Mouse (Mus musculus): ENCODE measurements around the gene Taf11. TPM values are rescaled to one million over a fixed set of nuclear protein-coding genes. Genes with fewer than 3 reads are reported as not detected.
A peak's percentile ranks its signal among the peaks of the same experiment; 100 is the strongest.

Taf11 gene
- polyA plus RNA-seq, 1 experiment from 2014 or later, result 40.1 TPM

- Histone ChIP-seq H3K9me3 (ENCODE audit: low read length) (no peaks in the 10 kb centered on the region), H3K27me3 (replicated peaks; ENCODE audit: insufficient read depth, low read length) (no peaks in the 10 kb centered on the region), H3K36me3 (ENCODE audit: insufficient read depth, low read length) (no peaks in the 10 kb centered on the region), H3K4me1 (ENCODE audit: insufficient read depth, low read depth, low read length) (peaks cover 32% of the 10 kb centered on the region; the same call in 1 of the 2 replicates), H3K4me3 (ENCODE audit: low read depth, low read length) (no peak overlapping the region), H3K27ac (ENCODE audit: low read length) (peak overlapping the region; percentile 69), H3K9ac (replicated peaks; ENCODE audit: low read depth) (no peak overlapping the region), H3K4me2 (replicated peaks; ENCODE audit: low read depth, low read length) (no peak overlapping the region)
- WGBS, result 30% methylated on average over 7 of the region's 7 CpGs
- TF ChIP-seq EP300 (IDR thresholded peaks at IDR 0.05), result no peak
- peak; percentile 49 for TF ChIP-seq CTCF (IDR thresholded peaks at IDR 0.05)
- DNase-seq (ENCODE audit: low spot score) (peak; percentile 70), ATAC-seq (peak; percentile 53)
These were observed 15.9 kb upstream of the Taf11 start for GRCm38 (mm10) chr17:27925504-27925903.

DNA sequence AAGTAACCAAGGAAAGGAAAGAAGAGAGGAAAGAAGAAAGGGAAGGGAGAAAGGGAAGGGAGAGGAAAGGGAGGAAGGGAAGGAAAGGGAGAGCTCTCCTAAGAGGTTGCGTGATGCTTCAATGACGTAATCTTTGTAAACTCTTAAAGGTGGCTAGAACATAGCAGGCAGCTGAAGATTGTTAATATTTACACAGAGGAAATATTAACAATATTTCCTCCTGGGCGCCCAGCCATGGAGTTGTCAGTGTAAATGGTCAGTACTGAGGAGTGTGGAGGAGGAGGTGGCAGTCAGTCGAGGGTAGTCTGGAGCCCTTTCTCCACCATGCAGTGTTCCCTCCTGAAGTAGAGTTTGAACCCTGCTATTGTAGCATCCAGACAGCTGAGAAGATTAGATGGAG lies 15.4 kb upstream of the Taf11 start:
- no peak overlapping the region for H3K4me3 ChIP-seq (ENCODE audit: low read depth, low read length)
- H3K9me3 ChIP-seq (ENCODE audit: low read length), result no peaks in the 10 kb centered on the region
- no peak overlapping the region for H3K9ac ChIP-seq (replicated peaks; ENCODE audit: low read depth)
- H3K27ac ChIP-seq (ENCODE audit: low read length), result peak overlapping the region; percentile 69
- H3K36me3 ChIP-seq (ENCODE audit: insufficient read depth, low read length), result no peaks in the 10 kb centered on the region
- 7% methylated on average over 4 of the region's 4 CpGs for WGBS
- DNase-seq (ENCODE audit: low spot score) (peak; percentile 90), ATAC-seq (peak; percentile 88)
- H3K4me2 ChIP-seq (replicated peaks; ENCODE audit: low read depth, low read length), result no peak overlapping the region
- H3K27me3 ChIP-seq (replicated peaks; ENCODE audit: insufficient read depth, low read length), result no peaks in the 10 kb centered on the region
- peaks cover 32% of the 10 kb centered on the region; the same call in 1 of the 2 replicates for H3K4me1 ChIP-seq (ENCODE audit: insufficient read depth, low read depth, low read length)
- TF ChIP-seq CTCF (IDR thresholded peaks at IDR 0.05) (no peak), EP300 (IDR thresholded peaks at IDR 0.05) (peak; percentile 98)

GRCm38 (mm10) chr17:27922174-27922712 lies 12.6 kb upstream of the Taf11 start:
- no peak overlapping the region for H3K27ac ChIP-seq (ENCODE audit: low read length)
- peaks cover 32% of the 10 kb centered on the region; the same call in 1 of the 2 replicates for H3K4me1 ChIP-seq (ENCODE audit: insufficient read depth, low read depth, low read length)

DNA sequence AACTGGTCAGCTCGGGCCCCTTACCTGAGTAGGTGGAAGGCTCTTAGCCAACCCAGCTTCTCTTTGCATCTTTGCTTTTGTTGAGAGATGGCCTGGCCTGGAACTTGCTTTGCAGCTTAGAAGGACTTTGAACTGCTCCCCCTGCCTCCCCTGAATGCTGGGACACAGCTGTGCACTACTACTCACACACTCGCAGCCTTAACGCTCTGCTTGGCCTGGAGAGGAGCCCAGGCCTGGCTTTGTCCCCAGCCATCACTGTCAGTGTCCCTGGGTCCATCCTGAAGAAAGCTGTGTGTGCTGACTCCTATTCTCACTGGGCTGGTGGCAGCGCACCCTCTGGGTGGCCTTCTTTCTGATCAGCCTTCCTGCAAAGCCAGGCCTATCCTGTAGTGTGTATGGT lies 11.0 kb upstream of the Taf11 start:
- DNase-seq (ENCODE audit: low spot score), result peak; percentile 31
- H3K27me3 ChIP-seq (replicated peaks; ENCODE audit: insufficient read depth, low read length), result no peaks in the 10 kb centered on the region
- H3K4me2 ChIP-seq (replicated peaks; ENCODE audit: low read depth, low read length), result no peak overlapping the region
- H3K9me3 ChIP-seq (ENCODE audit: low read length), result no peaks in the 10 kb centered on the region
- H3K27ac ChIP-seq (ENCODE audit: low read length), result 0 out of 2 replicates have a peak overlapping the region, but pooled peaks have one; percentile 6
- H3K9ac ChIP-seq (replicated peaks; ENCODE audit: low read depth), result no peak overlapping the region
- ATAC-seq, result no peak; the same call in 1 of the 2 replicates
- no peak for TF ChIP-seq EP300 (IDR thresholded peaks at IDR 0.05)
- TF ChIP-seq CTCF (IDR thresholded peaks at IDR 0.05), result no peak; the same call in 1 of the 2 replicates
- H3K36me3 ChIP-seq (ENCODE audit: insufficient read depth, low read length), result no peaks in the 10 kb centered on the region
- H3K4me3 ChIP-seq (ENCODE audit: low read depth, low read length), result no peak overlapping the region
- peaks cover 18% of the 10 kb centered on the region; the same call in 1 of the 2 replicates for H3K4me1 ChIP-seq (ENCODE audit: insufficient read depth, low read depth, low read length)
- 46% methylated on average over 4 of the region's 4 CpGs for WGBS

More at GRCm38 (mm10) chr17:27922174-27922712, 12.6 kb upstream of the Taf11 start:
- Histone ChIP-seq H3K9ac (replicated peaks; ENCODE audit: low read depth) (no peak overlapping the region), H3K4me2 (replicated peaks; ENCODE audit: low read depth, low read length) (no peak overlapping the region), H3K27me3 (replicated peaks; ENCODE audit: insufficient read depth, low read length) (no peaks in the 10 kb centered on the region), H3K9me3 (ENCODE audit: low read length) (no peaks in the 10 kb centered on the region), H3K4me3 (ENCODE audit: low read depth, low read length) (no peak overlapping the region), H3K36me3 (ENCODE audit: insufficient read depth, low read length) (no peaks in the 10 kb centered on the region)
- no peak for ATAC-seq
- TF ChIP-seq CTCF (IDR thresholded peaks at IDR 0.05), result no peak
- no peak for TF ChIP-seq EP300 (IDR thresholded peaks at IDR 0.05)
- 62% methylated on average over 11 of the region's 11 CpGs for WGBS
- DNase-seq (ENCODE audit: low spot score), result peak; percentile 32

DNA sequence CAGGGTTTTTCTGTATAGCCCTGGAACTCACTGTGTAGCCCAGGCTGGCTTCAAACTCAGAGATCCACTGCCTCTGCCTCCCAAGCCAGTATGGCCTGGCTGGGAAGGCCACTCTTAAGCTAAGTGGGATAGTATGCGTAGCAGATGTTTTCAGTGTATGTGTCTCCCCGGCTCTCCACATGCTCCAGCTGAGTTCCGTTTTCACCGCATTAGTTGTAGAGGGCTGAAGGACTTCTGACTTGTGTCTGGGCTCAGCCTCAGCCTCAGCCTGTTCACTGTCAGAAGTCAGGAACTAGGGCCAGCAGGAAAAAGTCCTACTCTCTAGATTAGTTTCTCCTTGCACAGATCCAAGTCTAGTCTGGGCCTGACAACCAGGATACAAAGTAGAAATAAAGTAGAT lies 6.7 kb upstream of the Taf11 start:
- Histone ChIP-seq H3K9ac (replicated peaks; ENCODE audit: low read depth) (no peak overlapping the region), H3K4me2 (replicated peaks; ENCODE audit: low read depth, low read length) (no peak overlapping the region), H3K4me1 (ENCODE audit: insufficient read depth, low read depth, low read length) (peaks cover 4% of the 10 kb centered on the region; the same call in 1 of the 2 replicates), H3K4me3 (ENCODE audit: low read depth, low read length) (no peak overlapping the region), H3K36me3 (ENCODE audit: insufficient read depth, low read length) (no peaks in the 10 kb centered on the region), H3K9me3 (ENCODE audit: low read length) (no peaks in the 10 kb centered on the region), H3K27me3 (replicated peaks; ENCODE audit: insufficient read depth, low read length) (no peaks in the 10 kb centered on the region), H3K27ac (ENCODE audit: low read length) (no peak overlapping the region)
- DNase-seq (ENCODE audit: low spot score) (peak; percentile 73), ATAC-seq (peak; percentile 74)
- WGBS, result 78% methylated on average over 4 of the region's 4 CpGs
- TF ChIP-seq CTCF (IDR thresholded peaks at IDR 0.05), result no peak
- TF ChIP-seq EP300 (IDR thresholded peaks at IDR 0.05), result no peak

DNA sequence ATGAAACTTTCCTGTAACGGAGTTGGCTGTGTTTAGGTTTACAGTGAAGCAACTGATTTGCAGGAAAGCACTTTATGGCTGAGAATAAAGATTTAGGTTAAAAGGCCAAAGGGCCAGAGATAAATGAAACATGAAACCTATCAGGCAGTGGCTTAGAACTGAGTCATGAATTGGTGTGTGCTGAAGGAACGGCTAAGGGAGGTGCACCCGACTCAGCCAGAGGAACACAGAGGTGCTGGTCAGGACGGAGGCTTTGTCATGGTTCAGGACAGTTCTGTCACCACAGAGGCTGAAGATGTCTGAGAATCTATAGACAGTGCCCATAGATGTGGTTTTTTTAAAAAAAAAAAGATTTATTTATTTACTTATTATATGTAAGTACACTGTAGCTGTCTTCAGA lies 5.1 kb upstream of the Taf11 start:
- WGBS, result 72% methylated on average over 4 of the region's 4 CpGs
- Histone ChIP-seq H3K9ac (replicated peaks; ENCODE audit: low read depth) (no peak overlapping the region), H3K4me1 (ENCODE audit: insufficient read depth, low read depth, low read length) (peaks cover 5% of the 10 kb centered on the region), H3K4me2 (replicated peaks; ENCODE audit: low read depth, low read length) (no peak overlapping the region), H3K4me3 (ENCODE audit: low read depth, low read length) (no peak overlapping the region), H3K27me3 (replicated peaks; ENCODE audit: insufficient read depth, low read length) (no peaks in the 10 kb centered on the region), H3K36me3 (ENCODE audit: insufficient read depth, low read length) (no peaks in the 10 kb centered on the region), H3K9me3 (ENCODE audit: low read length) (no peaks in the 10 kb centered on the region), H3K27ac (ENCODE audit: low read length) (no peak overlapping the region)
- no peak for TF ChIP-seq EP300 (IDR thresholded peaks at IDR 0.05)
- no peak for TF ChIP-seq CTCF (IDR thresholded peaks at IDR 0.05)
- no peak for ATAC-seq
- DNase-seq (ENCODE audit: low spot score), result no peak

Measured in lung, postnatal 0 days (tissue).